Mouse (Mus musculus): ENCODE measurements around the gene Abhd14a. TPM values are rescaled to one million over a fixed set of nuclear protein-coding genes. Genes with fewer than 3 reads are reported as not detected.

Gene Abhd14a
- polyA plus RNA-seq, 1 experiment from 2014 or later = 49.5 TPM

- Histone ChIP-seq H3K4me1 (ENCODE audit: control insufficient read depth, insufficient read depth, low read length) (peaks cover 32% of the 10 kb centered on the region), H3K4me2 (ENCODE audit: low read depth, low read length) (no peak overlapping the region), H3K9ac (ENCODE audit: low read length) (no peak overlapping the region), H3K27me3 (ENCODE audit: control insufficient read depth, insufficient read depth, low read length) (no peaks in the 10 kb centered on the region), H3K4me3 (replicated peaks; ENCODE audit: low read length) (no peak overlapping the region), H3K27ac (ENCODE audit: low read length) (no peak overlapping the region), H3K36me3 (ENCODE audit: control insufficient read depth, insufficient read depth, low read length) (peaks cover 23% of the 10 kb centered on the region; the same call in 1 of the 2 replicates), H3K9me3 (replicated peaks; ENCODE audit: control insufficient read depth, low read length) (no peaks in the 10 kb centered on the region)
- WGBS = 72% methylated on average over 7 of the region's 7 CpGs
- no peak for ATAC-seq (ENCODE audit: insufficient read depth, low FRiP score)
Observed at GRCm38 (mm10) chr9:106433389-106433788, 14.1 kb downstream of the Abhd14a start.

- peaks cover 15% of the 10 kb centered on the region for H3K4me1 ChIP-seq (ENCODE audit: control insufficient read depth, insufficient read depth, low read length)
- H3K9ac ChIP-seq (ENCODE audit: low read length) = peak overlapping the region; percentile 98
- peaks cover 23% of the 10 kb centered on the region; the same call in 1 of the 2 replicates for H3K36me3 ChIP-seq (ENCODE audit: control insufficient read depth, insufficient read depth, low read length)
- peak overlapping the region; percentile 94 for H3K4me3 ChIP-seq (replicated peaks; ENCODE audit: low read length)
- peak overlapping the region; percentile 71 for H3K4me2 ChIP-seq (ENCODE audit: low read depth, low read length)
- no peak for ATAC-seq (ENCODE audit: insufficient read depth, low FRiP score)
- no peaks in the 10 kb centered on the region for H3K9me3 ChIP-seq (replicated peaks; ENCODE audit: control insufficient read depth, low read length)
- under 1% methylated on average over 4 of the region's 4 CpGs for WGBS
- H3K27ac ChIP-seq (ENCODE audit: low read length) = peak overlapping the region; percentile 92
- H3K27me3 ChIP-seq (ENCODE audit: control insufficient read depth, insufficient read depth, low read length) = no peaks in the 10 kb centered on the region
Observed at GRCm38 (mm10) chr9:106430015-106430264, 17.5 kb downstream of the Abhd14a start.

GRCm38 (mm10) chr9:106429221-106430014, 18.1 kb downstream of the Abhd14a start, which contains the start of gene Rpl29:
Rpl29 (plus strand) TSS chr9:106429454.
- peak; percentile 92 for ATAC-seq (ENCODE audit: insufficient read depth, low FRiP score)
- peak within 1 kb of the TSS; percentile 94 for H3K4me3 ChIP-seq (replicated peaks; ENCODE audit: low read length)
- H3K27ac ChIP-seq (ENCODE audit: low read length) = peak within 1 kb of the TSS; percentile 98
- under 1% methylated on average over 55 of the region's 55 CpGs for WGBS
- H3K4me2 ChIP-seq (ENCODE audit: low read depth, low read length) = peak within 1 kb of the TSS; percentile 88
- no peaks in the 10 kb centered on the region for H3K27me3 ChIP-seq (ENCODE audit: control insufficient read depth, insufficient read depth, low read length)
- H3K36me3 ChIP-seq (ENCODE audit: control insufficient read depth, insufficient read depth, low read length) = peaks cover 23% of the 10 kb centered on the region; the same call in 1 of the 2 replicates
- H3K9ac ChIP-seq (ENCODE audit: low read length) = peak within 1 kb of the TSS; percentile 98
- peaks cover 15% of the 10 kb centered on the region for H3K4me1 ChIP-seq (ENCODE audit: control insufficient read depth, insufficient read depth, low read length)
- H3K9me3 ChIP-seq (replicated peaks; ENCODE audit: control insufficient read depth, low read length) = no peaks in the 10 kb centered on the region

- 11% methylated on average over 11 of the region's 11 CpGs for WGBS
- ATAC-seq (ENCODE audit: insufficient read depth, low FRiP score) = peak; percentile 55
- no peaks in the 10 kb centered on the region for H3K27me3 ChIP-seq (ENCODE audit: control insufficient read depth, insufficient read depth, low read length)
Observed at GRCm38 (mm10) chr9:106428719-106429220, 18.7 kb downstream of the Abhd14a start.

GRCm38 (mm10) chr9:106421865-106422160, 25.7 kb downstream of the Abhd14a start:
- peaks cover 31% of the 10 kb centered on the region for H3K4me1 ChIP-seq (ENCODE audit: control insufficient read depth, insufficient read depth, low read length)
- peak; percentile 61; the same call in 1 of the 2 replicates for ATAC-seq (ENCODE audit: insufficient read depth, low FRiP score)
- WGBS = 1% methylated on average over 3 of the region's 3 CpGs

More at GRCm38 (mm10) chr9:106428719-106429220, 18.7 kb downstream of the Abhd14a start:
- Histone ChIP-seq H3K9ac (ENCODE audit: low read length) (peak overlapping the region; percentile 82), H3K4me2 (ENCODE audit: low read depth, low read length) (peak overlapping the region; percentile 88), H3K27ac (ENCODE audit: low read length) (peak overlapping the region; percentile 98), H3K36me3 (ENCODE audit: control insufficient read depth, insufficient read depth, low read length) (peaks cover 23% of the 10 kb centered on the region; the same call in 1 of the 2 replicates), H3K4me3 (replicated peaks; ENCODE audit: low read length) (peak overlapping the region; percentile 94), H3K9me3 (replicated peaks; ENCODE audit: control insufficient read depth, low read length) (no peaks in the 10 kb centered on the region), H3K4me1 (ENCODE audit: control insufficient read depth, insufficient read depth, low read length) (peaks cover 15% of the 10 kb centered on the region)

GRCm38 (mm10) chr9:106421033-106421864, 26.2 kb downstream of the Abhd14a start:
- WGBS = 10% methylated on average over 18 of the region's 18 CpGs
- Histone ChIP-seq H3K27me3 (ENCODE audit: control insufficient read depth, insufficient read depth, low read length) (no peaks in the 10 kb centered on the region; the same call in 1 of the 2 replicates), H3K27ac (ENCODE audit: low read length) (no peak overlapping the region), H3K36me3 (ENCODE audit: control insufficient read depth, insufficient read depth, low read length) (no peaks in the 10 kb centered on the region), H3K9ac (ENCODE audit: low read length) (peak overlapping the region; percentile 37; the same call in 1 of the 2 replicates), H3K4me1 (ENCODE audit: control insufficient read depth, insufficient read depth, low read length) (peaks cover 31% of the 10 kb centered on the region), H3K4me3 (replicated peaks; ENCODE audit: low read length) (peak overlapping the region; percentile 19; the same call in 1 of the 2 replicates), H3K4me2 (ENCODE audit: low read depth, low read length) (peak overlapping the region; percentile 41), H3K9me3 (replicated peaks; ENCODE audit: control insufficient read depth, low read length) (no peaks in the 10 kb centered on the region)
- ATAC-seq (ENCODE audit: insufficient read depth, low FRiP score) = no peak

More at GRCm38 (mm10) chr9:106421865-106422160, 25.7 kb downstream of the Abhd14a start:
- Histone ChIP-seq H3K36me3 (ENCODE audit: control insufficient read depth, insufficient read depth, low read length) (no peaks in the 10 kb centered on the region), H3K4me3 (replicated peaks; ENCODE audit: low read length) (peak overlapping the region; percentile 19; the same call in 1 of the 2 replicates), H3K27me3 (ENCODE audit: control insufficient read depth, insufficient read depth, low read length) (no peaks in the 10 kb centered on the region; the same call in 1 of the 2 replicates), H3K9ac (ENCODE audit: low read length) (peak overlapping the region; percentile 37; the same call in 1 of the 2 replicates), H3K27ac (ENCODE audit: low read length) (no peak overlapping the region), H3K9me3 (replicated peaks; ENCODE audit: control insufficient read depth, low read length) (no peaks in the 10 kb centered on the region), H3K4me2 (ENCODE audit: low read depth, low read length) (peak overlapping the region; percentile 41)

- Histone ChIP-seq H3K9ac (ENCODE audit: low read length) (peak overlapping the region; percentile 37), H3K4me3 (replicated peaks; ENCODE audit: low read length) (no peak overlapping the region), H3K27me3 (ENCODE audit: control insufficient read depth, insufficient read depth, low read length) (no peaks in the 10 kb centered on the region; the same call in 1 of the 2 replicates), H3K27ac (ENCODE audit: low read length) (no peak overlapping the region), H3K4me2 (ENCODE audit: low read depth, low read length) (0 out of 2 replicates have a peak overlapping the region, but pooled peaks have one; percentile 19), H3K9me3 (replicated peaks; ENCODE audit: control insufficient read depth, low read length) (no peaks in the 10 kb centered on the region), H3K4me1 (ENCODE audit: control insufficient read depth, insufficient read depth, low read length) (peaks cover 31% of the 10 kb centered on the region), H3K36me3 (ENCODE audit: control insufficient read depth, insufficient read depth, low read length) (no peaks in the 10 kb centered on the region)
- WGBS = 2% methylated on average over 2 of the region's 2 CpGs
- ATAC-seq (ENCODE audit: insufficient read depth, low FRiP score) = no peak
Observed at GRCm38 (mm10) chr9:106420608-106421007, 26.9 kb downstream of the Abhd14a start.

- H3K27ac ChIP-seq (ENCODE audit: low read length) = no peak overlapping the region; the same call in 1 of the 2 replicates
- H3K27me3 ChIP-seq (ENCODE audit: control insufficient read depth, insufficient read depth, low read length) = no peaks in the 10 kb centered on the region; the same call in 1 of the 2 replicates
- H3K4me3 ChIP-seq (replicated peaks; ENCODE audit: low read length) = peak overlapping the region; percentile 31
- H3K4me2 ChIP-seq (ENCODE audit: low read depth, low read length) = peak overlapping the region; percentile 69
- WGBS = 15% methylated on average over 29 of the region's 29 CpGs
- H3K9ac ChIP-seq (ENCODE audit: low read length) = peak overlapping the region; percentile 52
- H3K9me3 ChIP-seq (replicated peaks; ENCODE audit: control insufficient read depth, low read length) = no peaks in the 10 kb centered on the region
- ATAC-seq (ENCODE audit: insufficient read depth, low FRiP score) = peak; percentile 74; the same call in 1 of the 2 replicates
- H3K4me1 ChIP-seq (ENCODE audit: control insufficient read depth, insufficient read depth, low read length) = peaks cover 31% of the 10 kb centered on the region
- H3K36me3 ChIP-seq (ENCODE audit: control insufficient read depth, insufficient read depth, low read length) = no peaks in the 10 kb centered on the region
Observed at GRCm38 (mm10) chr9:106417841-106418625, 29.4 kb downstream of the Abhd14a start.
